Mouse (Mus musculus) lung, adult 2 months (tissue): ENCODE results near the gene Cdhr2. TPM values are rescaled to one million over a fixed set of nuclear protein-coding genes. Genes with fewer than 3 reads are reported as not detected.

ENCODE experiments used
- DNase-seq: peaks from one replicate; pipeline ENCODE4 v3.0.0; 2022
- H3K4me1 ChIP-seq: fragments of 200-500 bp; 2 replicates; pipeline ENCODE4 v1.6.1; 2011; ENCODE audit warnings: low read length; ENCODE audit not compliant: control insufficient read depth, insufficient read depth
- H3K4me3 ChIP-seq: fragments of 200-500 bp; replicated peaks from 2 replicates; pipeline ENCODE3; 2011; ENCODE audit warnings: low read depth, mild to moderate bottlenecking, control low read depth, low read length; ENCODE audit errors: extremely low read depth
- CTCF ChIP-seq: fragments of 200-500 bp; IDR thresholded peaks from 2 replicates; pipeline ENCODE4 v1.5.1; 2011; ENCODE audit warnings: mild to moderate bottlenecking, low read length, control low read depth; ENCODE audit not compliant: insufficient read depth
- POLR2A ChIP-seq: fragments of 200-500 bp; IDR thresholded peaks from 2 replicates; pipeline ENCODE4 v1.6.1; 2011; ENCODE audit warnings: low read depth, mild to moderate bottlenecking, control low read depth, low read length, borderline replicate concordance; ENCODE audit errors: extremely low read depth
- WGBS: fragments of 180-500 bp; shearing (Covaris S2); methylation state at CpG from one replicate; pipeline ENCODE4 v1.1.7; 2018; 5-methylcytosine and 5-hydroxymethylcytosine counted together
- polyA plus RNA-seq: library from polyadenylated mRNA; depleted of rRNA; stranded (reverse); fragments of >200 nt; gene quantifications from 2 replicates; pipeline ENCODE4 v1.2.3, GENCODE M21; 2012

Gene Cdhr2
- polyA plus RNA-seq, 1 experiment, result 0.05 TPM

DNA sequence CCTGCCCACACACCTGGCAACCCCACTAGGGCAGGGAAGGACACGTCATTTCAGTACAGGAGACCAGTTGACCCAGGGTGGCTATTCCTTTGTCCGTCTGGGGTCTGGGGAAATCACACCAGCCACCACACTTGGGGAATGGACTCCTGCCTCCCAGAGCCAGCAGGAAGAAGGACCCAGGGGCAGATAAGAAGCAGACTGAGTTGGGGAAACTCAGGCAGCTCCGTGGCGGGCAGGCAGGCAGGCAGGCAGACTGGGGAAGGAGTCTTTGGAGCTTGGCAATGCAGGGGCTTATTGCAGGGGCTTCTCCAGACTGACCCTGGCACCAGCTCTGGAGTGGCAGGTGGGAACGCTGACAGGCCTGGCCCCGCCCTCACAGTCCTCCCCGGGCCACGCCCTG lies 20.0 kb upstream of the Cdhr2 start:
- Histone ChIP-seq H3K4me3 (no peak overlapping the region), H3K4me1 (peaks cover 13% of the 10 kb centered on the region)
- 80% methylated on average over 8 of the region's 8 CpGs for WGBS
- TF ChIP-seq POLR2A (no peak), CTCF (no peak)
- no peak for DNase-seq

DNA sequence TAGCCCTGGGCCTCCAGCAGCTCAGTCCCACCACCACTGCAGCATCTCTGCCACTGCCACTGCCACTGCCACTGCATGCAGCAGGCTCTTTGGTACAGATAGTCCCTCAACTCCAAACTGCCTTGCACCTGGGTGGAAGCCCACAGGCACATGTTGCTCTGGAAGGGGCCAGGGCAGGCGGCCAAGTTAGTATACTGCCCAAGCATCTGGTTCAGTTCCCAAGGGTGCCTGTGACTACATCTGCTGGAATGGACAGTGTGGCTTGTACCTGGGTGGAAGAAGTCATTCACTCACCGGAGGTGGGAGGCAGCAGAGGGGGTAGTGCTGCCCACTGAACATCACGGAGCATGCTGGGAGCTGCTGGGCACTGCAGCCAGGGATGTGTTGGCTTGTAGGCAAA lies 18.0 kb upstream of the Cdhr2 start:
- peaks cover 17% of the 10 kb centered on the region for H3K4me1 ChIP-seq
- no peak for TF ChIP-seq CTCF
- TF ChIP-seq POLR2A, result no peak
- no peak for DNase-seq
- no peak overlapping the region for H3K4me3 ChIP-seq
- 91% methylated on average over 3 of the region's 3 CpGs for WGBS

- H3K4me1 ChIP-seq, result peaks cover 17% of the 10 kb centered on the region
- WGBS, result 77% methylated on average over 3 of the region's 3 CpGs
- no peak overlapping the region for H3K4me3 ChIP-seq
- TF ChIP-seq CTCF, result no peak
- no peak for TF ChIP-seq POLR2A
- DNase-seq, result no peak
Measured at GRCm38 (mm10) chr13:54684140-54684896, 16.9 kb upstream of the Cdhr2 start.

- Histone ChIP-seq H3K4me1 (peaks cover 17% of the 10 kb centered on the region), H3K4me3 (no peak overlapping the region)
- 48% methylated on average over 2 of the region's 2 CpGs for WGBS
- peak; percentile 56 for DNase-seq
- peak; percentile 71 for TF ChIP-seq CTCF
- TF ChIP-seq POLR2A, result no peak
Measured at GRCm38 (mm10) chr13:54685174-54685573, 16.1 kb upstream of the Cdhr2 start.

DNA sequence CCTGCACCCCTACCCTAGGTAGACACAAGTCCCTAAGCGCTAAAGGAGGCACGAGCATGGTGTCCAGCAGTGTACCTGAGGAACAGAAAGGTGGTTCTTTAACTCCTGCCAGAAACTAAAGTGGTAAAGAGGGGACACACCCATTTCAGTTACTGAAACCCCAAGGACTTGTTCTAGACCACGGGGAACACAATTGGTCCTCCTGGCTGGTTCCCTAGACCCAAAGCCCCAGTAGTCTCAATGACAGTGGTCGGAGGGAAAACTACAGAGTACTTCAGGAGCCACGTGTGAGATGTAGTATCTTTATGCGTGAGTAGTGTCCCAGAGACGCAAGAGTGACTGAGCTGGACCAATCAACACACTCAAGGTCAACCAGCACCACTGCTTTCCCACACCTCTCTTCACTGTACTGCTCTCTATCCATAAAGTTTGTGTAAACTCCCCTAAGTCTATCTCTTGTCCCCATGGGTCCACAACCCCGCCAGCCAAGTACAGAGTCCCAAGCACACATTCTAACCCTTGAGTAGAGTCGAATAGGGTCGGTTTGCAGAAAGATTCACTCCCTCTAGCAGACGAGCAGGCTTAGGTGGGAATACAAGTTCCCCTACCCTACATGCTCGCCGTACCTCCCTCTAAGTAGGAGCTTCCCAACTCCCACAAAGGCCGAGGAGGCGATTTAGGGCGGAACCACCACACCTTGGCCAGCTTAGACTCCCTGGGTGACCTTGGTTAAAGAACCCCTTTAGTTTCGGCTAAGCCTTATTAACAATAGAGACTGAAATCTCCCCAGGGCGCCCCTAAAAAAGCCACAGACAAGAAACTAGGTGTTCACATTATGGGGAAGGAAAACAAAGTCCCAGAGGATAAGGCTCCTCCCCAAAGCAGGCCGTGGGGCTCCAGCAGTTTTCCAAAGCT lies 14.9 kb upstream of the Cdhr2 start:
- Histone ChIP-seq H3K4me1 (peaks cover 17% of the 10 kb centered on the region), H3K4me3 (peak overlapping the region; percentile 62)
- WGBS, result 4% methylated on average over 19 of the region's 19 CpGs
- TF ChIP-seq CTCF, result no peak
- DNase-seq, result no peak

- DNase-seq, result peak; percentile 76
- H3K4me3 ChIP-seq, result peak overlapping the region; percentile 62
- H3K4me1 ChIP-seq, result peaks cover 22% of the 10 kb centered on the region
- no peak for TF ChIP-seq CTCF
- peak; percentile 38; the same call in 1 of the 2 replicates for TF ChIP-seq POLR2A
- WGBS, result under 1% methylated on average over 35 of the region's 35 CpGs
Measured at GRCm38 (mm10) chr13:54687096-54687495, 14.2 kb upstream of the Cdhr2 start.

DNA sequence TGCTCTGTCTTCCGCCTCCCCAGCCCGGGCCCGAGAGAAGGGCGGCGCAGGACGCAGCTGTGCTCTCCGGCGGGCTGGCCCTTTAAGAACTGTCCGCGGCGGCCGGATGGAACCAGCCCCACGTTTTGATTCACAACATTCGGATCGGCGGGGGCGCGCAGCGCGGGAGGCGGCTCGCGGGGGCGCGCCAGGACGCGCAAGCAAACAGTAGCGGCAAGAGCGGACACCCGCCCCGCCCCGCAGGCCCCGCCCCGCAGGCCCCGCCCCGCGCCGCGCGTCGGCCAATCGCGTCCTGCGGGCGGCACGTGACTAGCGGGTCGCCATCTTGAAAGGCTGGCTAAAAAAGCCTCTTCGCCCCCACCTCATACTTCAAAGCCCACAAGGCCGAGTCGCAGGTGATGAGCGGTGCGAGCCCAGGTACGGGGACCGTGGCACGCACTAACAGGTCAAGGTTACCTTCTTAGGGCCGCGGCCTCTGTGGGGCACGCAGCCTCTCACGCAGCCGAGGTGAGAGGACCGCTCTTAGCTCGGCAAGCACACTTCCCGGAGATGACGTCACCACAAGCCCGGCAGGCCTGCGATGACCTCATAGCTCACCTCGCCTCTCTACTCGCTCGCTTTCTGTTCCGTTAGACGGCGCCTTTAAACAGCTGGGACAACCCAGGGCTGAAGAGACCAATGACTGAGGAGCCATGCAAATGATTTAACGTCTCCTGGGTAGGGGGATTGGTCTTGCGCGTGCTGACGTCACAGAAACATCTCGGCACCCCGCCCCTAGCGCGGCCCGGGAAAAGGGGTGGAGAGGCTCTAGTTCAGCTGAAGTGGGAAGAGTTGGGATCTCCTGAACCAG lies 13.5 kb upstream of the Cdhr2 start:
- TF ChIP-seq POLR2A (peak; percentile 84; the same call in 1 of the 2 replicates), CTCF (no peak)
- WGBS, result under 1% methylated on average over 82 of the region's 82 CpGs
- DNase-seq, result peak; percentile 95
- H3K4me3 ChIP-seq, result peak overlapping the region; percentile 97
- peaks cover 29% of the 10 kb centered on the region for H3K4me1 ChIP-seq

DNA sequence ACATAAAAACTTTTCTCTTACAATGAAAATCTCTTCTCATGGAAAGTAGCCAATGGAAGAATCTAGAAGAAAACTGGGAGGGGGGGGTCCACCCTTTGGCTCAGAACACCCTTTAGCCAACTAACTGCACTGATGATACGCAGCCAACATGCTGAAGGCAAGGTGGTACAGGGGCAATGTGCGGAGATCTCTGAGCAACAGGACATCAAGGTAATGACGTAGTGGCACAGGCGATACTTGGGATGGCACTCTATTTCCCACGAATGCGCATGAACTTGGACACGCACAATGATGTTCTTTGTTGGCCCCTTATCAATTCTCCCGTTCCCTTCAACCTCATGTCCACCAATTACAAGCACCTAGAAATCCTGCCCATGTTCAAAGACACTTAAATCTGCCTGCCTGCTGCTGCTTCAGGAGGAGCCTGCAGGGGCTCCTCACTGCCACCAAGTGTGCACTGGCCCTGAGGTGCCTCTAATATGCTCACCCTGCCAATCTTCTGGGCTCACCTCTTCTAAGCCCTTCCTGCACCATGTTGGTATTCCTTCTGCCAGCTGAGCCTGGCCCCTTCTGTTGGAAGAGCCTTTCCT lies 11.0 kb upstream of the Cdhr2 start:
- no peak overlapping the region for H3K4me3 ChIP-seq
- 88% methylated on average over 8 of the region's 8 CpGs for WGBS
- no peak for DNase-seq
- H3K4me1 ChIP-seq, result peaks cover 27% of the 10 kb centered on the region
- TF ChIP-seq CTCF (no peak), POLR2A (no peak)

DNA sequence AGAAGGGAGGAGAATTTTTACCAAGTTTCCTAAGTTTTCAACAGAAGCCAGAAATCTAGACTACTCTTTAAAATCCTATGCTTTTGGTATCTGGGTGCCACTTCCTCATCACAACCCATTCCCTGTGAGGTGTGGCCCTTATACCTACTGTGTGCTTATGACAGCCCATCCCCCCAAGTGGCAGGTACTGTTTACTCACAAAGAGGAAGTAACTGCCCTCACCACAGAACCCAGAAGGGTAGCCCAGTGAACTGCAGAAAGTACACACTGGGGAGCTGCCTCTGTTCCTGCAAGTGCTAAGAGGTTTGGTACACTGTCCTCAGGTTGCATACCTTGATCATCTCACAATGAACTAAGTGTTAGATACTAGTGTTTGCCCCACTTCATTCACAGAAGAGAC lies 9.5 kb upstream of the Cdhr2 start:
- no peak for DNase-seq
- peaks cover 16% of the 10 kb centered on the region for H3K4me1 ChIP-seq
- H3K4me3 ChIP-seq, result no peak overlapping the region
- TF ChIP-seq POLR2A, result no peak
- TF ChIP-seq CTCF, result no peak
